Mouse (Mus musculus): Measurements from ENCODE around the gene Iqcf5. TPM values are rescaled to one million over a fixed set of nuclear protein-coding genes. Genes with fewer than 3 reads are reported as not detected.

The Iqcf5 gene
- polyA plus RNA-seq, 1 experiment from 2014 or later = not detected

- 83% methylated on average over 11 of the region's 11 CpGs for WGBS
- Histone ChIP-seq H3K27ac (no peak overlapping the region), H3K4me3 (no peak overlapping the region), H3K27me3 (ENCODE audit: insufficient read depth, poor library complexity, severe bottlenecking) (no peaks in the 10 kb centered on the region), H3K4me1 (no peaks in the 10 kb centered on the region), H3K36me3 (no peaks in the 10 kb centered on the region), H3K9me3 (no peaks in the 10 kb centered on the region)
- no peak for DNase-seq (ENCODE audit: low spot score)
Observed at GRCm38 (mm10) chr9:106534975-106535374, 20.6 kb downstream of the Iqcf5 start.

GRCm38 (mm10) chr9:106561531-106561930, 47.2 kb downstream of the Iqcf5 start, which contains the start of gene Iqcf3:
Gene Iqcf3 (minus strand): TSS chr9:106561631.
- no peaks in the 10 kb centered on the region for H3K36me3 ChIP-seq
- H3K27me3 ChIP-seq (ENCODE audit: insufficient read depth, poor library complexity, severe bottlenecking) = no peaks in the 10 kb centered on the region
- H3K27ac ChIP-seq = no peak within 1 kb of the TSS
- 0 out of 2 replicates have a peak, but pooled peaks cover 2% of the 10 kb centered on the region for H3K4me1 ChIP-seq
- 79% methylated on average over 5 of the region's 5 CpGs for WGBS
- H3K9me3 ChIP-seq = no peaks in the 10 kb centered on the region
- DNase-seq (ENCODE audit: low spot score) = no peak
- H3K4me3 ChIP-seq = no peak within 1 kb of the TSS

- Histone ChIP-seq H3K9me3 (no peaks in the 10 kb centered on the region), H3K4me3 (no peak overlapping the region), H3K27ac (no peak overlapping the region), H3K4me1 (0 out of 2 replicates have a peak, but pooled peaks cover 4% of the 10 kb centered on the region), H3K36me3 (no peaks in the 10 kb centered on the region), H3K27me3 (ENCODE audit: insufficient read depth, poor library complexity, severe bottlenecking) (no peaks in the 10 kb centered on the region)
- DNase-seq (ENCODE audit: low spot score) = no peak
- 81% methylated on average over 11 of the region's 11 CpGs for WGBS
Observed at GRCm38 (mm10) chr9:106562291-106562690, 47.9 kb downstream of the Iqcf5 start.

- Histone ChIP-seq H3K27ac (no peak overlapping the region), H3K9me3 (no peaks in the 10 kb centered on the region), H3K36me3 (no peaks in the 10 kb centered on the region), H3K4me3 (no peak overlapping the region), H3K27me3 (ENCODE audit: insufficient read depth, poor library complexity, severe bottlenecking) (no peaks in the 10 kb centered on the region), H3K4me1 (0 out of 2 replicates have a peak, but pooled peaks cover 4% of the 10 kb centered on the region)
- DNase-seq (ENCODE audit: low spot score) = no peak
- 66% methylated on average over 8 of the region's 8 CpGs for WGBS
Observed at GRCm38 (mm10) chr9:106564025-106564424, 49.7 kb downstream of the Iqcf5 start.

Other genes with a start within 250 kb of the Iqcf5 start
- gene Poc1a, start 233.5 kb upstream of the Iqcf5 start, polyA plus RNA-seq (2016; fragmentation: Nextera tagmentation; extraction: Ambion mirVana) = 36.5 and 42.3 TPM in 2 replicates
- gene Dusp7, start 145.9 kb upstream of the Iqcf5 start, polyA plus RNA-seq (2016; fragmentation: Nextera tagmentation; extraction: Ambion mirVana) = 14.4 and 21.0 TPM in 2 replicates
- 735 and 862 TPM in 2 replicates for gene Rpl29, start 85.1 kb upstream of the Iqcf5 start, polyA plus RNA-seq (2016; fragmentation: Nextera tagmentation; extraction: Ambion mirVana)
- gene Acy1, start 76.3 kb upstream of the Iqcf5 start, polyA plus RNA-seq (2016; fragmentation: Nextera tagmentation; extraction: Ambion mirVana) = 31.2 and 45.1 TPM in 2 replicates
- 4.8 and 7.8 TPM in 2 replicates for gene Abhd14b, start 67.1 kb upstream of the Iqcf5 start, polyA plus RNA-seq (2016; fragmentation: Nextera tagmentation; extraction: Ambion mirVana)
- gene Abhd14a, start 66.9 kb upstream of the Iqcf5 start, polyA plus RNA-seq (2016; fragmentation: Nextera tagmentation; extraction: Ambion mirVana) = 42.0 and 46.2 TPM in 2 replicates
- 135 and 186 TPM in 2 replicates for gene Pcbp4, start 61.3 kb upstream of the Iqcf5 start, polyA plus RNA-seq (2016; fragmentation: Nextera tagmentation; extraction: Ambion mirVana)
- 0.14 and 0.35 TPM in 2 replicates for gene Gpr62, start 48.6 kb upstream of the Iqcf5 start, polyA plus RNA-seq (2016; fragmentation: Nextera tagmentation; extraction: Ambion mirVana)
- 51.3 and 74.6 TPM in 2 replicates for gene Rrp9, start 38.6 kb upstream of the Iqcf5 start, polyA plus RNA-seq (2016; fragmentation: Nextera tagmentation; extraction: Ambion mirVana)
- 1.4 and 1.7 TPM in 2 replicates for gene Parp3, start 37.6 kb upstream of the Iqcf5 start, polyA plus RNA-seq (2016; fragmentation: Nextera tagmentation; extraction: Ambion mirVana)
- gene Iqcf1, start 14.6 kb upstream of the Iqcf5 start, polyA plus RNA-seq (2016; fragmentation: Nextera tagmentation; extraction: Ambion mirVana) = not detected in 2 replicates
- gene Iqcf3, start 47.1 kb downstream of the Iqcf5 start, polyA plus RNA-seq (2016; fragmentation: Nextera tagmentation; extraction: Ambion mirVana) = not detected in 2 replicates
- gene Iqcf4, start 56.4 kb downstream of the Iqcf5 start, polyA plus RNA-seq (2016; fragmentation: Nextera tagmentation; extraction: Ambion mirVana) = not detected in 2 replicates
- not detected in 2 replicates for gene Iqcf6, start 112.0 kb downstream of the Iqcf5 start, polyA plus RNA-seq (2016; fragmentation: Nextera tagmentation; extraction: Ambion mirVana)
- 0.21 TPM in 1 of 2 replicates, not detected in the other for gene Grm2, start 141.5 kb downstream of the Iqcf5 start, polyA plus RNA-seq (2016; fragmentation: Nextera tagmentation; extraction: Ambion mirVana)
- 36.7 and 38.7 TPM in 2 replicates for gene Tex264, start 171.4 kb downstream of the Iqcf5 start, polyA plus RNA-seq (2016; fragmentation: Nextera tagmentation; extraction: Ambion mirVana)